In the genomic region with DNA sequence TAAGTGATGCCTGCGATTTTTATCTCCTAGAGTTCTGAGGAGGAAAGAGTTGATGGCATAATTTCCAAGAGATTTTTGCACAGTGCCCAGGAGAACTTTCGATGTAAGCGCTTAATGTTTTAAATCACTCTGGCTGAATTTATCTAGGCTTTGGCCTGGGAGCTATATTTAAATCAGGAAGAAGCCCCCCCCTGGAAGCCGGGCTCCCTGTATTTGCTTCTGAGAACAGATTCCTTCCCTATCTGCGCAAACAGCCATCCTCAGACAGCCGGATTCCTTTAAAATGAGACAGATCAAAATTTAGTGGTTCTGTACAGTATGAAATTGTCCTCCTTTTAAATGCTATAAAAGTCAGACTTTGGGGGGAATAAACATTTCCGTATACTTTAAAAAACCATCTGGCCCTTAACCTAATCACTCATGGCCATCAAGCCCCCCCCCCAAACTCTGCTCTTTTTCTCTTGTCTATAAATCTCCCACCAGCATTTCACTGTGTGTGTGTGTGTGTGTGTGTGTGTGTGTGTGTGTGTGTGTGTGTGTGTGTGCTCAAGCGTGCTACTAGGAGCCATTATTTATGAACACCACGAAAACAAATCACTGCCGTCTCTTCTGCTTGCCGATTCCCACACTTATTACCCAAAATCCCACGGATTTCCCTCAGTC, we compare ENCODE assay signal across 11 mouse cellular contexts. TPM values are rescaled to one million over a fixed set of nuclear protein-coding genes. Genes with fewer than 3 reads are reported as not detected.
DNase-seq lines count a peak whose midpoint lies in the region; TF ChIP-seq lines count a peak whose summit lies in the region.
"Had no signal": no experiment of that assay in that cellular context is flagged by ENCODE, and none has a peak within 500 bp of the region (broad histone marks: within the 10 kb centered on the region; RNA-seq: fewer than 3 reads in every experiment).

No protein-coding gene starts in this region.

- no peak for TF ChIP-seq CTCF in testis, adult 2 months (IDR thresholded peaks at IDR 0.05; ENCODE audit: control insufficient read depth, insufficient read depth, insufficient replicate concordance, low read depth, low read length)
- TF ChIP-seq CTCF in layer of hippocampus, adult 2 months (conservative IDR thresholded peaks at IDR 0.05) = no peak

- peaks cover 8% of the 10 kb centered on the region for H3K4me1 ChIP-seq in testis, adult 2 months (ENCODE audit: control insufficient read depth, insufficient read depth, low read length)

- 0 out of 2 replicates have a peak, but pooled peaks cover 2% of the 10 kb centered on the region for H3K27me3 ChIP-seq in testis, adult 2 months (ENCODE audit: control insufficient read depth, insufficient read depth, low read length)

- DNase-seq in adrenal gland, adult (ENCODE audit: inconsistent age in 2 of 2, low spot score in 1 of 2) = peak; percentile 30 to 60
- DNase-seq in adrenal gland, postnatal 4 days (ENCODE audit: low spot score in 2 of 2) = no peak
- no peak for DNase-seq in testis, postnatal 10 days (ENCODE audit: low spot score)
- peak; percentile 38 for DNase-seq in mesoderm, embryonic 11.5 days (ENCODE audit: low read depth, low spot score)
- DNase-seq in layer of hippocampus, adult 2 months (ENCODE audit: low spot score in 2 of 2) = no peak
- DNase-seq in gastrocnemius, adult 8-10 months (ENCODE audit: low spot score in 2 of 2) = no peak
- no peak for DNase-seq in ovary, adult 18-20 months (ENCODE audit: low spot score)
- DNase-seq: thymus, postnatal 4 days had no signal

- no peak overlapping the region; the same call in 1 of the 2 replicates for H3K4me3 ChIP-seq in testis, adult 2 months (ENCODE audit: control insufficient read depth, low read depth, low read length)
- no peak overlapping the region for H3K4me3 ChIP-seq in layer of hippocampus, adult 2 months

- no peaks in the 10 kb centered on the region for H3K36me3 ChIP-seq in testis, adult 2 months (ENCODE audit: control insufficient read depth, insufficient read depth, low read length)
- H3K36me3 ChIP-seq: embryonic facial prominence, embryonic 15.5 days had no signal

- TF ChIP-seq POLR2A in testis, adult 2 months (IDR thresholded peaks at IDR 0.05; ENCODE audit: control insufficient read depth, low read depth, low read length) = no peak

- H3K27ac ChIP-seq in testis, adult 2 months (ENCODE audit: control insufficient read depth, insufficient read depth, low read depth, low read length) = 0 out of 2 replicates have a peak overlapping the region, but pooled peaks have one; percentile 17
- no peak overlapping the region for H3K27ac ChIP-seq in layer of hippocampus, adult 2 months
- H3K27ac ChIP-seq: embryonic facial prominence, embryonic 15.5 days; macrophage had no signal

RNA-seq across cellular contexts. Expression of a gene that starts 1.7 kb away (rescaled TPM):
- 10 to 100 TPM; 15.5 to 16.1 TPM for total RNA-seq in adrenal gland, postnatal 4 days (2021)
- polyA plus RNA-seq in testis, adult 2 months (2012; rRNA removed) = 148 and 175 TPM in 2 replicates
- total RNA-seq in layer of hippocampus, adult 2 months (2021) = 10 to 100 TPM; 36.8 to 42.0 TPM
- total RNA-seq in gastrocnemius, adult 8-10 months (2022) = 1 to 10 TPM in 2 of 4 experiments, under 1 TPM in 2; 0.83 to 2.4 (median 0.96) TPM
- polyA plus RNA-seq: macrophage had no signal

Comparison
In these comparisons a context has a peak if more than half of its experiments do, and no peak if none do; other contexts are left out.
1. DNase-seq: peak in adrenal gland, adult (2 of 2) and mesoderm, embryonic 11.5 days (single experiment); none in adrenal gland, postnatal 4 days (0 of 2), testis, postnatal 10 days (single experiment), layer of hippocampus, adult 2 months (0 of 2), gastrocnemius, adult 8-10 months (0 of 2) and ovary, adult 18-20 months (single experiment).
2. RNA of a gene that starts 1.7 kb away (total RNA-seq): 36.8 to 42.0 TPM in layer of hippocampus, adult 2 months and 15.5 to 16.1 TPM in adrenal gland, postnatal 4 days; 0.83 to 2.4 TPM in gastrocnemius, adult 8-10 months; every median in the first group is over 4 times any median in the second.